Mouse (Mus musculus) embryonic facial prominence, embryonic 14.5 days (tissue): ENCODE results near the gene Ccdc134. TPM values are rescaled to one million over a fixed set of nuclear protein-coding genes. Genes with fewer than 3 reads are reported as not detected.

ENCODE experiments used
- ATAC-seq: fragments of 200-750 bp; cut with Nextera tagmentation; 2 replicates; pipeline ENCODE4 v1.8.0; 2017; ENCODE audit warnings: low read depth, moderate number of reproducible peaks, moderate TSS enrichment
- DNase-seq: peaks from one replicate; pipeline ENCODE4 v3.0.0-alpha.2; 2015; ENCODE audit warnings: low spot score
- H3K27ac ChIP-seq: fragments of 300-500 bp; sonication (generic); replicated peaks from 2 replicates; pipeline ENCODE4 v1.5.1; 2014; ENCODE audit warnings: low read depth, mild to moderate bottlenecking, low read length, moderate library complexity
- H3K27me3 ChIP-seq: fragments of 300-500 bp; sonication (generic); replicated peaks from 2 replicates; pipeline ENCODE4 v1.6.1; 2014; ENCODE audit warnings: low read length; ENCODE audit not compliant: control insufficient read depth, insufficient read depth
- H3K36me3 ChIP-seq: fragments of 300-500 bp; sonication (generic); 2 replicates; pipeline ENCODE4 v1.6.1; 2014; ENCODE audit warnings: low read length, mixed read lengths; ENCODE audit not compliant: control insufficient read depth, insufficient read depth
- H3K4me1 ChIP-seq: fragments of 300-500 bp; sonication (generic); 2 replicates; pipeline ENCODE4 v1.6.1; 2014; ENCODE audit warnings: antibody characterized with exemption, low read length; ENCODE audit not compliant: control insufficient read depth, insufficient read depth
- H3K4me2 ChIP-seq: fragments of 300-500 bp; sonication (generic); 2 replicates; pipeline ENCODE4 v1.6.1; 2014; ENCODE audit warnings: low read depth, mild to moderate bottlenecking, low read length, moderate library complexity, mixed read lengths
- H3K4me3 ChIP-seq: fragments of 300-500 bp; sonication (generic); 2 replicates; pipeline ENCODE4 v1.5.1; 2014; ENCODE audit warnings: low read depth, mild to moderate bottlenecking, low read length
- H3K9ac ChIP-seq: fragments of 300-500 bp; sonication (generic); 2 replicates; pipeline ENCODE4 v1.6.1; 2014; ENCODE audit warnings: low read depth, mild to moderate bottlenecking, low read length, moderate library complexity, mixed read lengths
- H3K9me3 ChIP-seq: fragments of 300-500 bp; sonication (generic); 2 replicates; pipeline ENCODE4 v1.6.1; 2016; ENCODE audit warnings: low read length; ENCODE audit not compliant: control insufficient read depth
- WGBS: fragments of 180-500 bp; shearing (Covaris S2); extraction: QIAGEN DNeasy Blood & Tissue Kit; methylation state at CpG from one replicate; pipeline ENCODE4 v1.1.7; 2014; 5-methylcytosine and 5-hydroxymethylcytosine counted together
- polyA plus RNA-seq: library from polyadenylated mRNA; unstranded; fragments of >200 nt; fragmentation: Nextera tagmentation; extraction: Ambion mirVana; gene quantifications from 2 replicates; pipeline ENCODE4 v1.2.1, GENCODE M21; 2014

Ccdc134 gene
- polyA plus RNA-seq, 1 experiment from 2014 or later, result 29.6 TPM

DNA sequence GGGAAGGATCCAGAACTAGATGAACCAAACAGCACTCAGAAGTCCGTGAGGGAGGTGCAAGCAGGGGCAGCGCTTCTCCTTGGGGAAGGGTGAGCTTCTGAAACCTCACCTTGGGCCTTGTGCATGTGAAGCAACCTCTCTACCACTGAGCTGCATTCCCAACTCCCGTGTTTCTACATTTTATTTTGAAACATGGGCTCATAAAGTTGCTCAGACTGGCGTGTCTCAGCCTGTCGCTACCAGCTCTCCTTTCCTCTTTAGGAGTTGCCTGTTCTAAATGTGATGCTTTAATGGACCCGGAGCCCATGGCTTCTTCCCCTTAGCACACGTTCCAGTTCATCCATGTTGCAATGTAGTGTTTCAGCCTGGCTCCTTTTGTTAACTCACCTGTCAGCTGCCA lies 24.7 kb downstream of the Ccdc134 start:
- Histone ChIP-seq H3K9ac (no peak overlapping the region), H3K9me3 (no peaks in the 10 kb centered on the region), H3K27ac (0 out of 2 replicates have a peak overlapping the region, but pooled peaks have one; percentile 44), H3K4me3 (no peak overlapping the region), H3K4me1 (peaks cover 21% of the 10 kb centered on the region), H3K36me3 (0 out of 2 replicates have a peak, but pooled peaks cover 7% of the 10 kb centered on the region), H3K4me2 (no peak overlapping the region), H3K27me3 (no peaks in the 10 kb centered on the region)
- 74% methylated on average over 7 of the region's 7 CpGs for WGBS
- DNase-seq (no peak), ATAC-seq (no peak)

DNA sequence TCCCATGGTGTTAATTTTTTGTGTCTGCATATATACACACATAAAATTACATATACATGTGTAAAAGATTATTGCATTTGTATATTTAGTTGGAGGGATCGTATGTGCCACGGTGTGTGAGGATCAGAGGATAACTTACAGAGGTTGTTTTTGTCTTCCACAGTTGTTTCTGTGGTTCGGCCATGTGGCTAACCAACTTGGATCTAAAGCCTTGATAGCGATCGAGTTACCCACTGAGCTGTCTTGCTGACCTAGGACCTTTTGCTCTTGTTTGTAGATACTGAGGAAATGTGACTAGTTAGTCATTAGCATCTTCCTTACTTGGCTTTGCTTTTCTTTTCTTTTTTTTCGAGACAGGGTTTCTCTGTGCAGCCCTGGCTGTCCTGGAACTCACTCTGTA lies 28.6 kb downstream of the Ccdc134 start:
- Histone ChIP-seq H3K27me3 (no peaks in the 10 kb centered on the region), H3K36me3 (no peaks in the 10 kb centered on the region), H3K4me1 (peaks cover 45% of the 10 kb centered on the region), H3K9ac (no peak overlapping the region), H3K4me3 (no peak overlapping the region), H3K9me3 (no peaks in the 10 kb centered on the region), H3K4me2 (no peak overlapping the region), H3K27ac (no peak overlapping the region)
- ATAC-seq, result no peak
- no peak for DNase-seq
- WGBS, result 83% methylated on average over 6 of the region's 6 CpGs

DNA sequence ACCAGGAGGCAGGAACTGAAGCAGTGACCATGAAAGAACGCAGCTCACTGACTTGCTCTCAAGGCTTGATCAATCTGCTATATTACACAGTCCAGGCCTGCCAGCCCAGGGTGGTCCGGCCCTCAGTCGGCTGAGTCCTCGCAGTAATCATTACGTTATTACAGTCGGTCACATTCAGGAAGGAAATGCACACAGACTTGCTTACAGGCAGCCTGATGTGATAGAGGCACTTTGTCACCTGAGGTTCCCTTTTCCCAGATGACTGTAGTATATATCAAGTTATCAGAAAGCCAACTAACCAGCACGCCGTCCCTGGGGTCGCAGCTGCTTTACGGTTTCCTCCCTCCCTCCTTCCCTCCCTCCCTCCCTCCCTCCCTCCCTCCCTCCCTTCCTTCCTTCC lies 29.2 kb downstream of the Ccdc134 start:
- WGBS, result 81% methylated on average over 10 of the region's 10 CpGs
- H3K27ac ChIP-seq, result peak overlapping the region; percentile 44; the same call in 1 of the 2 replicates

DNA sequence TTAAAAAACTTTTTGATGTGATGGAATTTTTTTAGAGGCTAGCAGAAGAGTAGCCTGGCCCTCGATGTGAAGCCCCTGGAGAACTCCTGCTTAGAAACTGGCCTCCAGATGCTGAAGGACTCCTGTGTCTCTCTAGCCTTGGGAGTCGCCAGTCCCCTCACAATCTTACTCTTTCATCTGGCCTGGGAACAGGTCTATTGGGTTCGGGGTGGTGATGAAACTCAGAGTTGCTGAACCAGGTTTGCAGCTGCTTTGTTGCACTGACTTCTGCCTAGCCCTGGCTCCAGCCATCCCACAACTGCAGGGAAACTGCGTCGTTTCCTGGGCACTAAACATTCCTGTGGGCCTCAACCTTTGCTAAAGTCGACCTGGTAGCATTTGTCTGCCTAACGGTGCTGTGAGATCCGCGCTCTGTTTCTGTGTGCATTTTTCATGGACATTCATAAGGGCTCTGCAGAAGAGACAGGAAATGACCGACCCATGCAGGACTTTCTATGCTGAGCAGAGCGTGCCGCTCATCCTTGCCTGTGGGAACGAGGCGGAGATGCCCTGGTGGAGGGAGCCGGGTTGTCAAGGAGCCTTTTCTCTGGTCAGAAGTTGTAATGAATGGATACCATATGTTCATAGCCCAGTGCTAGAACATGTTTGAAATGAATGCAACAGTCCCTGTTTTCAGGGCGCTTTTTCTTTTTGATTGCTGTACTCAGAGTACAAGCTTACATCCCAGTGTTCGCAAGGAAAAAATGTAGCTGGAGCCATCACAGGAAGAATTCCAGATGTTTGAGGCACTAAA lies 30.7 kb downstream of the Ccdc134 start:
- Histone ChIP-seq H3K27me3 (no peaks in the 10 kb centered on the region), H3K9me3 (no peaks in the 10 kb centered on the region), H3K4me1 (peaks cover 40% of the 10 kb centered on the region), H3K27ac (peak overlapping the region; percentile 66), H3K4me3 (no peak overlapping the region), H3K36me3 (no peaks in the 10 kb centered on the region), H3K4me2 (peak overlapping the region; percentile 13), H3K9ac (0 out of 2 replicates have a peak overlapping the region, but pooled peaks have one; percentile 36)
- ATAC-seq (no peak), DNase-seq (no peak)
- 32% methylated on average over 17 of the region's 17 CpGs for WGBS

More for the DNA sequence above, 29.2 kb downstream of the Ccdc134 start:
- Histone ChIP-seq H3K4me1 (peaks cover 48% of the 10 kb centered on the region), H3K27me3 (no peaks in the 10 kb centered on the region), H3K36me3 (no peaks in the 10 kb centered on the region), H3K9me3 (no peaks in the 10 kb centered on the region), H3K9ac (no peak overlapping the region), H3K4me2 (no peak overlapping the region), H3K4me3 (no peak overlapping the region)
- DNase-seq (no peak), ATAC-seq (no peak)

DNA sequence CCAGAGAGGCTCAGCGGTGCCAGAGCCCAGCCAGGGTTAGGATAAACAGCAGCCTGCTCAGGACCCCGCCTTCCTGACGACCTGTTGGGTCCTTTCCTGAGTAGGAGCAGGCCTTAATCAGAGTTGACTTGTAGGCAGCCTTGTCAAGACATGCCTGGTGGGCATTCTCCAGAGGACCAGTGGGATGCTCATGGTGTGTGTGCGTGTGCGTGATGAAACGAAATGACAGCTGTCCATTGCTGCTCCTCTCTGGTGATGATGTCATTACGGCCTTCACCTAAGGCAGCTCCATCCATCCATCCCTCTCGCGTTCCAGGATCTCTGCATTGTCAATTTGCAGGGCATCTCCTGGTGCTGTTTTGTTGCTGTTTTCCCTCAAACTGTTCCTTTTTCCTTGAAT lies 31.7 kb downstream of the Ccdc134 start:
- Histone ChIP-seq H3K9ac (no peak overlapping the region), H3K27me3 (no peaks in the 10 kb centered on the region), H3K9me3 (no peaks in the 10 kb centered on the region), H3K27ac (peak overlapping the region; percentile 66), H3K4me1 (peaks cover 40% of the 10 kb centered on the region), H3K4me3 (no peak overlapping the region), H3K4me2 (no peak overlapping the region), H3K36me3 (no peaks in the 10 kb centered on the region)
- DNase-seq, result no peak
- ATAC-seq, result no peak
- 78% methylated on average over 9 of the region's 9 CpGs for WGBS

DNA sequence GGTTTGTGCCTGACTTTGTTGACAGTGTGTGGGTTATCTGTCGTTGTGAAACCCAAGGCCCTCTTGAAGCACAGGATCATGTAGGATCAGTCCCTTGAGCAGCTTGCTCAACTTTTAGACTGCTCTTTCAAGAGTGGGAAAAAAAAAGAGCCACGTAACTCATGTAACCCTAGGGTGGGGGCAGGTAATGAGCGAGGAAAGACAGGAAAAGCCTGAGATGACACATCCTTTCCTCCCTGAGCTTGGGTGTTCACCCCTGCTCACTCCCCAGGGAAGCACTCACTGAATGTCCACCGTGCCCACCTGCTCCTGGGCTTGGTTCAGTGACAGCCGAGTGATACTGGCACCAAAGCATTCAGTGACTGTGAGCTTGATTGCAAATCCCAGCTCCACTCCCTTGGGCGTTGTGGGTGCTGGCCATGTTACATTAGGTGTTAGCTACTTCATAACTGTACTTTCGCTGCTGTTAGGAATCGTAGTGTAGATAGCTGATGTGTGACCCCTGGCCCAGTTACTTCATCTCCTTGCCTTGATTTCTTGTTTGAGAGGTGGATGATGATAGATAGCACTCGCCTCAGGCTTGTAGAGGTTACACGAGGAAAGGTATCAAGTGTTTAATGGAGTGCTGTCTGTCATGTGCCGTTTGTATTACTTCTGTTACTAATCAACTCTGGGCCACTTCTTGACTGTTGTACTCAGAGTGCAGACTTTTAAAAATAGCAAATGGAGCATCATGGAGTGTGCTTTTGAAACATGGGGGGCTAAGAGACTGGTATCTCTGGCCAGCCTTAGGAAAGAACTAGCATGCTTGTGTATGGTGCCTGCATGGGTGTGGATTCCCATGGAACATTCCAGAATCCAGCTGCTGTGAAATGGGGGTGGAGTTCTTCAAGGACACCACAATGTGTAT lies 33.3 kb downstream of the Ccdc134 start:
- Histone ChIP-seq H3K9me3 (no peaks in the 10 kb centered on the region), H3K27me3 (no peaks in the 10 kb centered on the region), H3K27ac (peak overlapping the region; percentile 8; the same call in 1 of the 2 replicates), H3K4me2 (no peak overlapping the region), H3K4me1 (peaks cover 42% of the 10 kb centered on the region), H3K4me3 (no peak overlapping the region), H3K36me3 (no peaks in the 10 kb centered on the region), H3K9ac (0 out of 2 replicates have a peak overlapping the region, but pooled peaks have one; percentile 34)
- ATAC-seq (no peak), DNase-seq (no peak)
- 60% methylated on average over 11 of the region's 11 CpGs for WGBS

DNA sequence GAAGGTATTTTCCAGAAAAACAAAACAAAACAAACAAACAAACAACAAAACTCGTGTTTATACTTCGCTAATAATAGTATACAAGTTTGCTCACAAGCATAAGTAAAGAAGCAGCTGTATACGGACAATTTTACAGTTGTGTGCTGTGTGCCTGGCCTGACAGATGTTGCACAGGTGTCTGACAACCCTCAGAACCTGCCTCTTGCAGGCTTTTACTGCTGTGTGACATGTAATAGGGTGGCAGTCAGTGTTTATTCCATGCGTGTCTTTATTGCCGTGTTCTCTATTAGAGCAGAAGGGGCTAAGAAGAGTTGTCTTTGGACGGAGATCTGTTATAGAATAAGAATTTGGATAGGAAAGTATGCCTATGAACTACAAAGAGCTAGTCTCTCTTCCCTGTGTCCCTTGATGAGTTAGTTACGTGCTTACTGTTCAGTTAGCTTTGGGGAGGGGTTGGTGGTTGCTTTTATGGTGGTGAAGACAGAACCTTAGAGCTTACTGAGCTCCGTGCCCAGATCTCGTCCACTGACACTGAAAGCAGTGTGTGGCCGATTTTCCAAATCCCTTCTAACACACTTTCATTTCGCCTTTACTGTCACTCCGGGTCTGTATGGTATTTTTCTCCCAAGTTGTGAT lies 34.4 kb downstream of the Ccdc134 start:
- Histone ChIP-seq H3K36me3 (no peaks in the 10 kb centered on the region), H3K9ac (no peak overlapping the region), H3K9me3 (no peaks in the 10 kb centered on the region), H3K27me3 (no peaks in the 10 kb centered on the region), H3K4me2 (no peak overlapping the region), H3K4me3 (no peak overlapping the region), H3K4me1 (peaks cover 53% of the 10 kb centered on the region), H3K27ac (no peak overlapping the region; the same call in 1 of the 2 replicates)
- ATAC-seq (no peak), DNase-seq (no peak)
- 79% methylated on average over 12 of the region's 12 CpGs for WGBS

- H3K9me3 ChIP-seq, result no peaks in the 10 kb centered on the region
- no peak overlapping the region for H3K4me2 ChIP-seq
- H3K27ac ChIP-seq, result no peak overlapping the region
- DNase-seq, result no peak
- 81% methylated on average over 10 of the region's 10 CpGs for WGBS
- no peak overlapping the region for H3K9ac ChIP-seq
- no peaks in the 10 kb centered on the region for H3K36me3 ChIP-seq
- no peaks in the 10 kb centered on the region for H3K27me3 ChIP-seq
- peaks cover 50% of the 10 kb centered on the region for H3K4me1 ChIP-seq
- no peak overlapping the region for H3K4me3 ChIP-seq
- no peak for ATAC-seq
These were observed 35.8 kb downstream of the Ccdc134 start for GRCm38 (mm10) chr15:82163356-82164060.
